Mouse (Mus musculus): Measurements from ENCODE around the gene Fndc3a.
A peak's percentile ranks its signal among the peaks of the same experiment; 100 is the strongest.

Gene Fndc3a

DNA sequence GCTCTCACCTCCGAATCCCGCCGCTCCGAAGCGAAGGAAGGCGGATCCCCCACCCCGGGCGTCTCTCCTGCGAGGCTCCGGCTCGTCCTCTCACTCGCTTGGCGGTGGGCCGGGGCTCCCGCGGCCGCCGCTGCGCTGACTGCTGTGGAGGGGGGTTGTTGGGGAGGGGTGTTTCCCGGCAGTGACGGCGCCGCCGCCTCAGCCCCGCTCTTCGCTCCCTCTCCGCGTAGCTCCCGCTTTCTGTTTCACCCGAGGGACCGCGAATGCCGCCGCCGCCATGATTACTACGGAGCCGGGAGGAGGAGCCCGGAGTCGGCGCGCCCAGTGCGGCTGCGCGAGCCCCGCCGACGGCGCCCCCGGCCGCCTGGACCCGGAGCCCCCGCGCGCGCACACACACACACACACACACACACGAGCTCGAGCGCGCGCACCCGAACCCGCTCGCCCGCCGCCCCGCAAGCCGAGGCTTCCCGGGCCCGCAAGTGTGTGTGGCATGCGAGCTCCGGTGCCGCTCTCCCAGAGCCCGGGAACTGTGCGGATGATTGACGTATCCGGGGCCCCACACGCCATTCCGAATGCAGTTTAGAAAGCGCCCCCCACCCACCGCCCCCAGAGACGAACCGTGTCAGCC is at the start of gene Fndc3a:
Gene Fndc3a (minus strand): TSS at position 294 of the 631 bp plus-strand sequence.
- peak; percentile 85 to 89 for DNase-seq (ENCODE audit: low spot score in 2 of 2)

DNA sequence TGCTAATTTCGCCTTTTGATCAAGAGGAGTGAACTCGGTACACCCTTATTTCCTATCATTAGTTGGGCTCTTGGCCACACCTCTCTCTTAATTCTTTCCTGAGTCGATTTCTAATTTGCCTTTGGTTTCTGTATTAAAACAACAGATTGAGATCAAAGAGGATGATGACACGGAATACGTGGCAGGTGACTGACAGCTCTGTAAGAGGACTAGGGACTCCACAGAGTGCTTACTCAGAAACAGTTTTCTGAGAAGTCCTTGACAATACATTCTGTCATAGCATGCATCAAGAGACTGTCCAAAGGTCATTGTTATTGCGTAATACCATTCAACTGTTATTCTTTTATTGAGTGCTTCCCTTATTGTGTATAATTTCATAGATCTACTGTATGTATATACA is 43.1 kb upstream of the Fndc3a start:
- no peak for DNase-seq (ENCODE audit: low spot score in 2 of 2)

DNA sequence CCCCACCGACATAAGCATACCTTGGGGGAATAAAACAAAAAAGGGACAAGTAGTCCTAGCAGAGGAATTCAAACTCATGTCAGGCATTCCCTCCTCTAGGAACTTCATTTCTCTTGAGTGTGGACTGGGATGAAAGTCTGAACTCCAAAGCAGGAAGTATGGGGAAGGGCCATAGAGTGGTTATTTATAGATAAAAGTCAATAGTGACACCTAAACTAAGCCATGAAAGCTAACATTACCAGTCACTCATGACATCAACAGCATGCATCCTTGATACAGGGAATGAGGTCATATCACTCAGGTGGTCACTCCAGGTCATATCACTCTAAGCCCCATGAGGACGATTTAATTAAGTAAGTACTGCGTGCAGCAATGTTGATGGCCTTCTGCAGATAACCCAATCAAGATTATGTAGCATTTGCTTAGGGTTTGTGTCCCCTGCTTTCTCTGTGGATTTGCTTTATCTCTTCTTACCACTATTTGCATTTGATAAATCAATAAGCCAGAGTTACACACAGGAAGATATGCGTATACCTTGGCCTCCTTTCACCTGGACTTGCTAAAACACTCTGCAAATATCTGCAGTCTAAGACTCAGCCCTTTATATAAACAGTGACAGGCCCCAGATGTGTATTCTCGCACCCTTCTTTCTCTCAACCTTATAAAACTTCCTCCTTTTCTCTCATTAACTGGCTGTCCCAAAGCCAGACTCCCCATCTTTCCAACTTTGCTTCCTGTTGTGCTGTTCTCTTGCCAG is 40.8 kb upstream of the Fndc3a start:
- DNase-seq (ENCODE audit: low spot score in 2 of 2) = no peak

DNA sequence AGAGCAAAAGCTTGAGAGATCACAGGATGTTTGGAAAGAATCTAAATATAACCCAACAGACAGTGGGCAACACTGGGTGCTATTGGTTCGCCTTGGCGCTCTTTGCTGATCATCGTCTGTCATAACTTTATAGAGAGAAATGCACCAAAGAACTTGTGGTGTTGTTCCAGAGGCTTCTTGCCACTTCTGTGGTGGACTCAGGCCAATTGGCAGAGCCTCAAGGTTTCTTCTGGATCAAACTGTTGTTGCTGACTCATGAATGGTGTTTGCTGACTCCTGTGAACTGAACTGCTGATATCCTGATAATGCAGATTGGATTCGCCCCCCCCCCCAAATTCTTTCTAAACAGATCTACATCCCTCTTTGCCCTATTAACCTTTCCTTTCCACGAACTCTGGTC is 38.5 kb upstream of the Fndc3a start:
- no peak for DNase-seq (ENCODE audit: low spot score in 2 of 2)

DNA sequence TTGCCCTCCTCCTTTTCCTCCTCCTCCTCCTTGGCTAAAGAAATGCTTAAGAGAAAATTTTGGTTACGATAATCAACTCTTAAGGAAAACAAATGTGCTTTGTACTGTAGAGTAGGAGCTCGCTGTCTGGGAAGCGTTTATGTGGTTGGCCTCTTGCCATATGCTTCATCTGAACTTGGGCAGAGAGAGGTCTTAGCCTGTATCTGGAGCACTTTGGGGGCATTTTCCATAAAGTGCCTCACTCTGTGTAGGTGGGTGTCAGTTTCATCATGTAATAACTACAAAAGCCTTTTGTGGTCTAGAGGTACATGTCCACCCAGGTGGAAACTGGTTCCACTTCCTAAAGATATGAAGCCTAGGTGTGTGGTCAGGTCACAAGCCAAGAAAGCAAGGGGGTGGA is 31.9 kb upstream of the Fndc3a start:
- DNase-seq (ENCODE audit: low spot score in 2 of 2) = no peak

DNA sequence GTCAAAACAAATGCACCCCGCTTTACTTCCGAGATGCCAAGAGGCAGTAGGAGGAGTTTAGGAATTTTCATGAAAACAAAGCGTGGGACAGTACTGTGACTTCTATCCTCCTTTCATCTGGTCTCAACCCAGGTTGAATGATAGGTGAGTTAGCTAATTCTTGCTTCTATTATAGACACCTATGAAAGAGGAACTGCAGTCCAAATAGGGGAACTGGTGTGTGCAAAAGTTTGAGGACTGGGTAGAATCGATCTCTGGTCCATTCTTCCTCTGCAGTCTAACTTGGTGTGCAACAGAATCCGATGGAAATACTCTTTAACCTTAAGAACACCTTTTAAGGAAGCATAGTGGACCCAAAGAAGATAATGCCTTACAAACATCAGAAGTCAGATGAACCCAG is 30.5 kb upstream of the Fndc3a start:
- no peak for DNase-seq (ENCODE audit: low spot score in 2 of 2)

DNA sequence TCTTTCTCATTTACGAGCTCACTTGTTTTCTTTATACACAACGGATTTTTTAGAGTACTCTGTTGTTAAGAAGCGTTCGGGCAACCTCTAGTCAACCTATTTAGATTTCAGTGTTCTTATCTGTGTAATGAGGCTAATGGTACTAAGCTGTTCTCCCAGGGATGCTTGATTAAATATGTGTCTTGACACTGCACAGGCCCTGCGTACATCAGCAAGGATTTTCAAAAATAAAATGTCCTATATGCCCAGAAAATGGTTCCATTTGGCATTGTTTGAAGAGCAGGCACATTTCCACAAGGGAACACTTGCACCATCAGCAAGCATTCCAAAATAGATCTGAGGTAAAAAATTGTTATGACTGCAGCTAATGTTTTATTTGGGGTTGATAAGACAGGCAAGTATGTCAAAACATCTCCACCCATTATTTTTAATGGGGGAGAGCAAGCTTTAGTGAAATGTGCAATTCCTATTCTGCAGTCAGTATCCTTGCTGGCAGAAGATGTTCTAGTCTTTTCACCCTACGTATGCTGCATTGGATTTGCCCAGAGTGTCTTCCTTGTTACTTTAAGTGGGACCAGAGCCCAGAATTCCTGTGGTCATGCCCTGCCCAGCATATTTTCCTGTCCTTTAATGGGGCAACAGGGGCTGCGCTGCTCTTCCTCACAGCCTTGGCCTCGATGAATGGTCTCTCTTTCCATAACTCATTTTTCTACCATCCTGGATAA is 29.8 kb upstream of the Fndc3a start:
- DNase-seq (ENCODE audit: low spot score in 2 of 2) = no peak

DNA sequence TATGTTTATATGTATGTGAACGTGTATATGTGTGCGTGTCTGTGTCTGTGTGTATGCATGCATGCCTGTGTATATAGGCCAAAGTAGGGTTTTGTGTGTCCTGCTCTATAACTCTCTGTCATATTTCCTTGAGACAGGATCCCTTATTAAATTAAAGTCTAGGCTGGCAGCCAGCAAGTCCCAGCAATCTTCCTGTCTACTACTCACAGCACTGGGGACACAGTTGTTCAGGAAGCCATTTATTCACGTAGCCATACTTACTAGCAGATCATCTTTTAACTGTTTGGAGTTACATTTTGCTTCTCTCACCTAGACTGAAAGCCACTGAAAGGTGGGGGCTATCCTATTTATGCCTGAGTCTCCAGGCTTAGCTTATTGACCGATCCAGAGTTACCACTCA is 29.0 kb upstream of the Fndc3a start:
- DNase-seq (ENCODE audit: low spot score in 2 of 2) = no peak

DNA sequence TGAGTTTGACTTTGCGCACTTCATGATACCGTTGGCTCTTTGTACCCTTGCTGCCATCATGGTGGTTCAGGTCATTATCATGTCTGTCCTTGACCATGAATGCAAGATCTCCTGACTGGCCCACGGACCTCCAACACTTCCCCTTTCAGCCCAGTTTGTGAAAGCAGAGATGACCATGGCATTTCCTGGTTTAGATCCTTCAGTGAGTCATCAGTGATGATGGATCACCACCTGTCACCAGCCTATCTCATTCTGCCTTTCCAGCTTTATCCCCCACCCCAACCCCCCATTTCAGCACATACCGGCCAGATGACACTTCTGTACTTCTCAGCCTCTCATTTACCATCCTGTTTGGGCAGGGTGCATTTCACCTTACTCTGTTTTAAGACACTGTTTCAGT is 28.4 kb upstream of the Fndc3a start:
- DNase-seq (ENCODE audit: low spot score in 2 of 2) = no peak

DNA sequence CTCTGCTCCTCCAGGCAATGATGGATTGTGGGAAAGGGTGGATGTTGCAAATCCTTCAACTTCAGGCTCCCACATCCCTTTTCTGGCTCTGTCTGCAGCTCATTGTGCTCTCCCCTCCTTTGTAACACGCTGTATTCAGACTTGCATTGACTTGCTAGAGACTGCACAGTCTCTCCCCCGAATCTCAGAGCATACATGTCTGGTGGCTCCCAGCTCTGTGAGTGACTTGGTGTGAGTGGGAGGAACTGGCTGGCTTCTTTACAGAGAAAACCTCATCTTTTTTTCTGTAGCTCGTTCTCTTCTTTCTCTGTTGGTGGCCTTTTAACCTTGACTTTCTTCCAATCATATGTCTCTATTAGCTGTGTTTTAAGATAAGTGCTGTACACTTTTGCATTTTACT is 16.1 kb upstream of the Fndc3a start:
- DNase-seq (ENCODE audit: low spot score in 2 of 2) = no peak

DNA sequence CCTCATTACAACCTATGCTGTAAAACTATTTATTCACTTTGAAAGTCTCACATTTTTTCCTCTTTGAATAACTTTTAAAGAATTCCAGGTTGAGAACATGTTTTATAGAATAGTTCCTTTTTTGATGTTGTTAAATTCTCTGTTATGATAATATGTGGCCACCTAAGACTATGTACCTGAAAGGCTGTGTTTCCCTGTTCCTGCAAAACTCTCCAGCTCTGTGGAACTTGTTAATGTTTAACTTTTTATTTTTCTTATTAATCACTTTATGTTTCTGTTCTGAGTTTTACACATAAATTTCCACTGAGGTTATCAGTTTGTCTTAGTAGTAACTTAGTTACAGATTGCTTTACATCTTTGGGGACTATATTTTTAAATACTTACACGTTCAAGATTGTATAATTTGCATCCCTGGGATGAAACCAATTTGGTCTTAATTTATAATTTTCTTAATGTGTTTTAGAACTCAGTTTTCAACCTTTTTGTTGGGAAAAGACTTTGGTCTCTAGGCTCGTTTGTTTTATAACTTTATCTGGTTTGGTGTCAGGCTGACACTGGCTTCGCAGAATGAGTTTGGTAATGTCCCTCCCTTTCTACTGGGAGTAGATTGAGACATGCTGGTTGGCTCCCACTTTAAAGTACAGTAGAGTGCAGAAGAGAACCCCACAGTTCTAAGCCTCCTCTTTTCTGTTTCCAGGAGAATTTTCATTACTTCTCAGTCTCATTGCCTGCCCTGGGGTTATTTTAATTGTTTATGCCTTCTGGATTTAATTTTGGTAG is 12.7 kb upstream of the Fndc3a start:
- no peak for DNase-seq (ENCODE audit: low spot score in 2 of 2)

DNA sequence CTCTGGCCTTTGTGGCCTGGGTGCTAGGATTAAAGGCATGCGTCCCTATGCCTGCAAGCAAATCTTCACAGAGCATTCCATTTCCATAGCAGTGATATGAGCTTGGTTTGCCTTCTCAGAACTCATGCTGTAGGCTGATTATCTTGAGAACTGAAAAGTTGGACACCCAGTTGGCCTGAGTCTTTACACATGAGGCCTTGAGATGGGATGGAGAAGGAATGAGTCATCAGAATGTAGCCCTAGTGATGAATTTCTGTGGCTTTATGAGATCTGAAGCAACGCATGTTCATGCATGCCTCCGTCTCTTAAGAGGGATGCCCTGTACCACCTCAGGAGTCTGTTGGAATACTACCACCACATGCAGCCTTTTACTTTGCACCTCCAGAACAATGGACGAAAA is 6.4 kb upstream of the Fndc3a start:
- DNase-seq (ENCODE audit: low spot score in 2 of 2) = no peak

DNA sequence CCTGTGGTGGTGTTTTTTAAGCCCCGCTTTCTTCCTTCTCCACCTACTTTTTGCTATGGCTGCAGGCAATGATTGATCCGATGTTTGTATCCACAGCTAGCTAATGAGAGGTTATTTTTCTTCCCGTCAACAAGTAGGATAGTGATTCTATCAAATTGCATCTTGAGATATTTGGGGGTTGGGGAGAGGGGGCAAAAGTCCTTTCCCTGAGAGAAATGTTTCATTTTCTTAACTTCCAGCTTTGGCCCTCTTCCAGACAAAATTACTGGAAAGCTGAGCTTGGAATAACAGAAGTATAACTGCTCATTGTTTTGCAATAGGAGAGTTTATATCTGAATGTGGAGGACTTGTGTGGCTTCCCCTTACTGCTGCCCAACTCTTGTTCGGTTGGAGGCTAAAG is 1.3 kb upstream of the Fndc3a start:
- no peak for DNase-seq (ENCODE audit: low spot score in 2 of 2)

DNA sequence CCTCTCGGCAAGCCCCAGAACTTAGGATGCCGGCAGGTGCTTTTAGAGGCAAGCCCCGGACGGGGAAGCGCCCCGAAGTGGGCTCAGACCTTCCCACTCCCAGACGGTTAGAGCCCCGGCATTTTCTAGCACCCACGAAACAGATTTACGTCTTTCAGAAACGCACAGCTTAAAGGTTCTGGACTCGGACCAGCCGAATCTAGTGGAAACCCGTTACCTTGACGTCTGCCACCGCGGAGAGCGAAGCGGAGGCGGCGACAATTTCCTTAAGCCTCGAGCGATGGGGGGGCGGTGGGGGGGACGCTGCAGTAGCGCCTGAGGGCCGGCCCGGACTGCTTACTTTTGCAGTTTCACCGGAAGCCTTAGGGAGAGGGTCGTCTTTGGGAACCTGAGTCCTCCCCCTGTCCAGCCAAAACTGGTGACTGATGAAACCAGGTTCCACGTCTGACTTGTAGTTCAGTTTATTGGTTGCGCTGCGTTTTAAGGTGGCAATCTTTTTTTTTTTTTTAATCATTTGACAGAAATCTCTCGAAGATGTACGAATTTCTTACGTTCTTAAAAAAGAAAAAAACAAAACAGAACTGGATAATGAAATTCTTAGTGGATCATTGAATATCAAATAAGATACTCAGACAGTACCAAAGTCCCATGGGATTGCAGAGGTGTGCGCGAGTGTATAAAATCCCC is 681 bp upstream of the Fndc3a start:
- peak in 1 of 2 experiments; percentile 61 for DNase-seq (ENCODE audit: low spot score in 2 of 2)

DNA sequence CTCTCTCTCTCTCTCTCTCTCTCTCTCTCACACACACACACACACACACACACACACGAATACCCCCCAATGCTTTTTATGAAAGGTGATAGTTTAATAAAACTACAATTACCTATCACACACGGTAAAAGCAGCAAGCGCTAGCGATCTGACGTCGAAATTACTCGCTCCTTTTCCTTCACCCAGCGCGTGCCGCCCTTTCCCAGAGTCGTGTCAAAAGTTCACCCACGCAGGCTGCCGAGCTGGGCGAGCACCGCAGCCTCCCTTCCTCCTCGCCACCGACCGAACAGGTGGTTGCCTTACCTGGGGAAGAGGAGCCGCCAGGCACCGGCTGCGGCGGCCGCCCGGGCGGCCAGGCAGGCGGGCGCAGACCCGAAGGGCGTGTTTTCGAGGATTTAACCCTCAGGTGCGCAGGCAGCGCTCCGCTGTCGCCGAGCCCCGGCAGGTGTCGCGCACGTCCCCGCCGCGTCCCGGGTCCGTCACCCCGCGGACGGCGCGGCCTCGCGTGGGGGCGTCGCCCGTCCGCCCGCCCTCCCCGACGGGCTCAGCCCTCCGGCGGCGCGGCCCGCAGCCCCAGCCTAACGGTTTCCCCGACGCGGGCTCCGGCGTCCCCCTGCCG is 603 bp downstream of the Fndc3a start:
- DNase-seq (ENCODE audit: low spot score in 2 of 2) = peak; percentile 63 to 66

DNA sequence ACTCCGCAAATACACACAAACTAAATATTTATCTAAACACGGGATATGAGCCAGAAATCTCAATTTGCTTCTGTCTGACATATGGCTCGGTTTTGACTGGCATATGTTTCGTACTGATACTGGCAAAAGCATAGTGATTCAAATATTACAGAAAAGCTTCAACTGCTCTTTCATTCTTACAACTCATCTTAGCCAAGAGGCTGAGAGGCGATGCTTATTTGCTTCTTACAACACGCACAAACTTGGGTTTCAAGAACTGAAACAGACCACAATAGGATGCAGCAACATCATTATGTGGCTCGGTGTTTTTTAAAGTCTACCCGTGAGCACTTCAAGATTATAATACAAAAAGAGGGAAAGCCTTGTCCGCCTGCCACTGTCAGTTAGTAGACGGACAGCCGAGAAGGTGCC is 1.2 kb downstream of the Fndc3a start:
- no peak for DNase-seq (ENCODE audit: low spot score in 2 of 2)

DNA sequence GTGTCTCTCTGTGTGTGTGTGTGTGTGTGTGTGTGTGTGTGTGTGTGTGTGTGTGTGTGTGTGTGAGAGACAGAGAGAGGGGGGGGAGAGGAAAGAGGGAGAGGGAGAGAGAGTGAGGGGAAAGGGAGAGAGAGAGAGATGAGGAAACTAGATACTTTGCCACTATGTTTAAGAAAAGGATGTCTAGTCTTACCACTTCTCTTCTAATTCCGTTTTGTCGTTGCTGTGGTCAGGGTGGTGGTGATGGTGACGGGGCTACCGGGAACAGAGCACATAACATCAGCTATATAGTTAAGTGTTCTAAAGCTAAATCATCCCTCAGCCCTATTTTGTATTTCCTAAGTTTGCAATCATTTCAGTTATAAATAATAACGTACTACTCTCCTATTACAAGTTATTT is 9.7 kb downstream of the Fndc3a start:
- DNase-seq (ENCODE audit: low spot score in 2 of 2) = no peak

DNA sequence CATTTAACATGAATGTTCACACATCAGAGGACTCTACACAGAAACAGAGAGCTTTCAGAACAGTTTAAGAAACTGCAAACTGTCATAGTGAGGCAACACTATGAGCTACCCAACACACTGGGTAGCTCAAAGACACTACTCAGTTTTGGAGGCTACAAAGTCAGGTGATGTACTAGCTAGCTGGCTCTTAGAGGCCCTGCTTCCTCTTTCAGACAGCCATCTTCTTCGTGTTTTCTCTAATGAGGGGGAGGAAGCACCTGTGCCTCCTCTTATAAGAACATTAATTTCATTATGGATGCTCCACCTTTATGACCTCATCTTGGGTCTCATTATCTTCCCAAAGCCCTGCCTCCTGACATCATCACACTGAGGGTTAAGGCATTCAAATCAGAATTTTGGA is 18.4 kb downstream of the Fndc3a start:
- DNase-seq (ENCODE audit: low spot score in 2 of 2) = no peak

DNA sequence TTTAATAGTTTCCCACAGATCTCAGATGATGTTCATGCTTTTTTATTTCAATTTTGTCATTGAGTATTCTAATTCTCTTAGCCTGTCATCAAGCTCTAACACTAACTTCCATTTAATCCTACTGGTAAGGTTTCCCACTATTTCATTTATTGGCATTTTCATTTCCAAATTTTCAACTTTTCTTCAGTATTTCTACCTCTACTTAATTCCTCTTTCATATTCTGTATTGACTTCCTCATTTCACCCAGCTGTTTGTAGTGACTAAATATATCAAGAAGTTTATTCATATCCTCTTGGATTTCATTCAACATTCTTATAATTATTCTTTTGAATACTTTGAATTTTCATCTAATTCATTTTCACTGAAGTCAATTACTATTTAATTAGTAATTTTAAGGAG is 20.3 kb downstream of the Fndc3a start:
- DNase-seq (ENCODE audit: low spot score in 2 of 2) = no peak

DNA sequence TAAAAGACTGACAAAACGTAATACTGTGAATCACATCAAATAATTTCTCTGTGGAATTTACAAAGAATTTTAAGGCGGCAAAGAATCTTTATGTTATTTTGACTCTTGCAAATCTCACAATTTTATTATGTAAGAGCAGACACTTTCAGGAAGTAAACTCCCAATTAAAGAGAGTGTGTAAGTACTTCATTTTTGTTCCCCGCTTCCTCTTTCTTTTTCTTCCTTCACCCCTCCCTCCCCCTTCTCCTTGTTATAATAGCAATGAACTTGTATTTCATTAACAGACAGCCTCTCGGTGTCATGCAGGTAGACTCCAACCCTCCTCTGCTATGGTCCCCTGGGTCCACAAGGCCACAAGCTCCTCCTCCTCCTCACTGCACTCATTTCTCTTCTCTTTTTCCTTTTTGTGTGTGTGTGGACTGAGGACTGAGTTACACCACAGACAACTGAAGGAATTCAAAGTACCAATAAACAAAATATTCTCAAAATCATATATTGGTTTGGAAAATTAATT is 24.9 kb downstream of the Fndc3a start:
- DNase-seq (ENCODE audit: low spot score in 2 of 2) = no peak

DNA sequence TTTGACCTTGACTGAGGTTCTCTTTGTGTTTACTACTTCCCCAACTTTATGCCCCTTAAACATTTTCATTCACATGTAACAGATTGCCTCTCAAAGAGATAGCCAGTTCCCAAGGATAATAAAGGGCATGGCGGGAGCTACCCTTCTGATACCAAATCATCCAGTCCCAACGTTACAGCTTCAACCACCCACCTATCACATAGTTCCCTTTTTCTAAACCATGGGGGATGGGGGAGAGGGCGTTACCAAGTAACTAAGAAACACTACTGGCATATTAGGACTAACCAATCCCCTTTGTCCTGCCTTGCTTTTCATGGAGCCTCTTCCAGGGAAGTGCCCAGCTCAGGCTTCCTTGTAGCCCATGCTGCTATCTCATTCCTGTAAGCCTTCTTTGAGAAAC is 32.6 kb downstream of the Fndc3a start:
- DNase-seq (ENCODE audit: low spot score in 2 of 2) = no peak
